Mouse (Mus musculus) testis, adult 2 months (tissue): Measurements from ENCODE around the gene Chad.

Source experiments
- CTCF ChIP-seq: fragments of 200-500 bp; IDR thresholded peaks from 2 replicates; pipeline ENCODE4 v1.5.1; 2012; ENCODE audit warnings: low read depth, mild to moderate bottlenecking, inconsistent platforms, low read length, moderate library complexity; ENCODE audit not compliant: control insufficient read depth, insufficient read depth, insufficient replicate concordance
- POLR2A ChIP-seq: fragments of 200-500 bp; IDR thresholded peaks from 2 replicates; pipeline ENCODE4 v1.6.1; 2012; ENCODE audit warnings: low read depth, mild to moderate bottlenecking, inconsistent platforms, low read length, moderate library complexity; ENCODE audit not compliant: control insufficient read depth

DNA sequence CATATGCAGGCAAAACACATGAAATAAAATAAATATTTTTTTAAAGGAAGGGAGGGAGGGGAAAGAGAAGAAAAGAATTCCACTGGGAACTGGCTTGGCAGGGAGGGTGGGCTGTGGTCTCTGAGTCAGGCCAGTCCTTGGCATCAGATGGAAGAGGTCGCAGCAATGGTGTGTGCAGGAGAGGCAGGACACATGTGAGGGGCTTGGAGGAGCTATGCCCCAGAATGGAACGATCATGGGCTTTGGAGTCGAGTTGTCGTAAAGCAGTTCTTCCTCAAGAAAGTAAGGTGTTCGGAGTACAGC, 14.5 kb upstream of the Chad start:
- TF ChIP-seq CTCF = no peak
- TF ChIP-seq POLR2A = no peak
